Mouse (Mus musculus): ENCODE results near the gene Ror1. TPM values are rescaled to one million over a fixed set of nuclear protein-coding genes. Genes with fewer than 3 reads are reported as not detected.

Ror1 gene
- polyA plus RNA-seq, 1 experiment, result 0.06 TPM

GRCm38 (mm10) chr4:100129201-100129600 lies 33.6 kb downstream of the Ror1 start:
- Histone ChIP-seq H3K79me2 (ENCODE audit: control insufficient read depth, insufficient read depth) (no peaks in the 10 kb centered on the region), H3K36me3 (ENCODE audit: control insufficient read depth, insufficient read depth) (no peaks in the 10 kb centered on the region), H3ac (ENCODE audit: control insufficient read depth, insufficient read length) (no peak overlapping the region), H3K27me3 (ENCODE audit: control insufficient read depth, insufficient read depth, insufficient read length) (peaks cover 6% of the 10 kb centered on the region), H3K4me3 (no peak overlapping the region), H3K4me2 (ENCODE audit: low read depth) (no peak overlapping the region)
- TF ChIP-seq MYOG (IDR thresholded peaks at IDR 0.05; ENCODE audit: control insufficient read depth in 1 of 3, insufficient read depth in 1 of 3, insufficient read length in 2 of 3, low read depth in 2 of 3) (no peak), REST (IDR thresholded peaks at IDR 0.05; ENCODE audit: insufficient read depth, insufficient read length) (no peak), POLR2A (IDR thresholded peaks at IDR 0.05; ENCODE audit: insufficient read length, low read depth) (no peak), POLR2AphosphoS2 (IDR thresholded peaks at IDR 0.05; ENCODE audit: insufficient read length, low read depth) (no peak), MAX (IDR thresholded peaks at IDR 0.05; ENCODE audit: low read depth) (no peak), SRF (IDR thresholded peaks at IDR 0.05; ENCODE audit: control insufficient read depth, insufficient read length, low read depth) (no peak), MYOD1 (IDR thresholded peaks at IDR 0.05; ENCODE audit: control insufficient read depth in 1 of 3, insufficient read length in 2 of 3, low read depth in 2 of 3) (no peak), USF1 (IDR thresholded peaks at IDR 0.05; ENCODE audit: low read depth) (no peak), E2F4 (IDR thresholded peaks at IDR 0.05; ENCODE audit: insufficient read depth) (no peak), TCF12 (IDR thresholded peaks at IDR 0.05; ENCODE audit: insufficient read depth, poor library complexity, severe bottlenecking) (no peak), CEBPB (IDR thresholded peaks at IDR 0.05; ENCODE audit: insufficient read depth, poor library complexity, severe bottlenecking) (no peak), TCF3 (IDR thresholded peaks at IDR 0.05; ENCODE audit: insufficient read length, low read depth) (no peak)

GRCm38 (mm10) chr4:100130771-100131475 lies 35.3 kb downstream of the Ror1 start:
- peaks cover 6% of the 10 kb centered on the region for H3K27me3 ChIP-seq (ENCODE audit: control insufficient read depth, insufficient read depth, insufficient read length)
- no peak overlapping the region for H3K4me3 ChIP-seq
- no peak overlapping the region for H3ac ChIP-seq (ENCODE audit: control insufficient read depth, insufficient read length)
- H3K4me2 ChIP-seq (ENCODE audit: low read depth), result no peak overlapping the region
- TF ChIP-seq POLR2A (IDR thresholded peaks at IDR 0.05; ENCODE audit: insufficient read length, low read depth), result no peak
- no peak for TF ChIP-seq MYOG (IDR thresholded peaks at IDR 0.05; ENCODE audit: control insufficient read depth in 1 of 3, insufficient read depth in 1 of 3, insufficient read length in 2 of 3, low read depth in 2 of 3)
- no peak for TF ChIP-seq E2F4 (IDR thresholded peaks at IDR 0.05; ENCODE audit: insufficient read depth)
- TF ChIP-seq TCF12 (IDR thresholded peaks at IDR 0.05; ENCODE audit: insufficient read depth, poor library complexity, severe bottlenecking), result no peak
- TF ChIP-seq TCF3 (IDR thresholded peaks at IDR 0.05; ENCODE audit: insufficient read length, low read depth), result no peak
- no peaks in the 10 kb centered on the region for H3K79me2 ChIP-seq (ENCODE audit: control insufficient read depth, insufficient read depth)
- H3K36me3 ChIP-seq (ENCODE audit: control insufficient read depth, insufficient read depth), result no peaks in the 10 kb centered on the region

GRCm38 (mm10) chr4:100131488-100131887 lies 35.9 kb downstream of the Ror1 start:
- Histone ChIP-seq H3K79me2 (ENCODE audit: control insufficient read depth, insufficient read depth) (no peaks in the 10 kb centered on the region), H3K36me3 (ENCODE audit: control insufficient read depth, insufficient read depth) (no peaks in the 10 kb centered on the region)
- TF ChIP-seq MYOD1 (IDR thresholded peaks at IDR 0.05; ENCODE audit: control insufficient read depth in 1 of 3, insufficient read length in 2 of 3, low read depth in 2 of 3), result no peak
- no peak for TF ChIP-seq SRF (IDR thresholded peaks at IDR 0.05; ENCODE audit: control insufficient read depth, insufficient read length, low read depth)
- TF ChIP-seq E2F4 (IDR thresholded peaks at IDR 0.05; ENCODE audit: insufficient read depth), result no peak
- TF ChIP-seq POLR2AphosphoS2 (IDR thresholded peaks at IDR 0.05; ENCODE audit: insufficient read length, low read depth), result no peak
- TF ChIP-seq MAX (IDR thresholded peaks at IDR 0.05; ENCODE audit: low read depth), result no peak
- no peak for TF ChIP-seq MYOG (IDR thresholded peaks at IDR 0.05; ENCODE audit: control insufficient read depth in 1 of 3, insufficient read depth in 1 of 3, insufficient read length in 2 of 3, low read depth in 2 of 3)
- no peak for TF ChIP-seq USF1 (IDR thresholded peaks at IDR 0.05; ENCODE audit: low read depth)
- no peak for TF ChIP-seq POLR2A (IDR thresholded peaks at IDR 0.05; ENCODE audit: insufficient read length, low read depth)
- no peak for TF ChIP-seq TCF3 (IDR thresholded peaks at IDR 0.05; ENCODE audit: insufficient read length, low read depth)
- no peak for TF ChIP-seq REST (IDR thresholded peaks at IDR 0.05; ENCODE audit: insufficient read depth, insufficient read length)
- no peak for TF ChIP-seq CEBPB (IDR thresholded peaks at IDR 0.05; ENCODE audit: insufficient read depth, poor library complexity, severe bottlenecking)

GRCm38 (mm10) chr4:100132261-100132660 lies 36.7 kb downstream of the Ror1 start:
- H3K79me2 ChIP-seq (ENCODE audit: control insufficient read depth, insufficient read depth), result no peaks in the 10 kb centered on the region
- no peak overlapping the region for H3ac ChIP-seq (ENCODE audit: control insufficient read depth, insufficient read length)
- TF ChIP-seq POLR2AphosphoS2 (IDR thresholded peaks at IDR 0.05; ENCODE audit: insufficient read length, low read depth) (no peak), POLR2A (IDR thresholded peaks at IDR 0.05; ENCODE audit: insufficient read length, low read depth) (no peak), REST (IDR thresholded peaks at IDR 0.05; ENCODE audit: insufficient read depth, insufficient read length) (no peak), E2F4 (IDR thresholded peaks at IDR 0.05; ENCODE audit: insufficient read depth) (no peak), TCF12 (IDR thresholded peaks at IDR 0.05; ENCODE audit: insufficient read depth, poor library complexity, severe bottlenecking) (no peak), MAX (IDR thresholded peaks at IDR 0.05; ENCODE audit: low read depth) (no peak), MYOG (IDR thresholded peaks at IDR 0.05; ENCODE audit: control insufficient read depth in 1 of 3, insufficient read depth in 1 of 3, insufficient read length in 2 of 3, low read depth in 2 of 3) (no peak)
- no peaks in the 10 kb centered on the region for H3K36me3 ChIP-seq (ENCODE audit: control insufficient read depth, insufficient read depth)
- no peak overlapping the region for H3K4me2 ChIP-seq (ENCODE audit: low read depth)
- no peak overlapping the region for H3K4me3 ChIP-seq
- H3K27me3 ChIP-seq (ENCODE audit: control insufficient read depth, insufficient read depth, insufficient read length), result peaks cover 6% of the 10 kb centered on the region

More at GRCm38 (mm10) chr4:100131488-100131887, 35.9 kb downstream of the Ror1 start:
- Histone ChIP-seq H3K4me2 (ENCODE audit: low read depth) (no peak overlapping the region), H3K4me3 (no peak overlapping the region), H3ac (ENCODE audit: control insufficient read depth, insufficient read length) (no peak overlapping the region), H3K27me3 (ENCODE audit: control insufficient read depth, insufficient read depth, insufficient read length) (peaks cover 6% of the 10 kb centered on the region)

- no peak for TF ChIP-seq MYOD1 (IDR thresholded peaks at IDR 0.05; ENCODE audit: control insufficient read depth in 1 of 3, insufficient read length in 2 of 3, low read depth in 2 of 3)
- TF ChIP-seq TCF3 (IDR thresholded peaks at IDR 0.05; ENCODE audit: insufficient read length, low read depth), result no peak
- no peak for TF ChIP-seq E2F4 (IDR thresholded peaks at IDR 0.05; ENCODE audit: insufficient read depth)
- no peak for TF ChIP-seq USF1 (IDR thresholded peaks at IDR 0.05; ENCODE audit: low read depth)
- TF ChIP-seq TCF12 (IDR thresholded peaks at IDR 0.05; ENCODE audit: insufficient read depth, poor library complexity, severe bottlenecking), result no peak
- TF ChIP-seq POLR2AphosphoS2 (IDR thresholded peaks at IDR 0.05; ENCODE audit: insufficient read length, low read depth), result no peak
- TF ChIP-seq MYOG (IDR thresholded peaks at IDR 0.05; ENCODE audit: control insufficient read depth in 1 of 3, insufficient read depth in 1 of 3, insufficient read length in 2 of 3, low read depth in 2 of 3), result no peak
- no peak for TF ChIP-seq POLR2A (IDR thresholded peaks at IDR 0.05; ENCODE audit: insufficient read length, low read depth)
- TF ChIP-seq SRF (IDR thresholded peaks at IDR 0.05; ENCODE audit: control insufficient read depth, insufficient read length, low read depth), result no peak
- no peak for TF ChIP-seq MAX (IDR thresholded peaks at IDR 0.05; ENCODE audit: low read depth)
- no peak for TF ChIP-seq CEBPB (IDR thresholded peaks at IDR 0.05; ENCODE audit: insufficient read depth, poor library complexity, severe bottlenecking)
- no peak for TF ChIP-seq REST (IDR thresholded peaks at IDR 0.05; ENCODE audit: insufficient read depth, insufficient read length)
- H3K4me3 ChIP-seq, result no peak overlapping the region
- H3K36me3 ChIP-seq (ENCODE audit: control insufficient read depth, insufficient read depth), result no peaks in the 10 kb centered on the region
- no peak overlapping the region for H3ac ChIP-seq (ENCODE audit: control insufficient read depth, insufficient read length)
- H3K79me2 ChIP-seq (ENCODE audit: control insufficient read depth, insufficient read depth), result no peaks in the 10 kb centered on the region
- peaks cover 6% of the 10 kb centered on the region for H3K27me3 ChIP-seq (ENCODE audit: control insufficient read depth, insufficient read depth, insufficient read length)
- no peak overlapping the region for H3K4me2 ChIP-seq (ENCODE audit: low read depth)
Measured at GRCm38 (mm10) chr4:100136046-100136445, 40.5 kb downstream of the Ror1 start.
